Mouse (Mus musculus) cortical plate, adult 2 months (tissue): Measurements from ENCODE around the gene Phf6.

Experiments
- CTCF ChIP-seq: fragments of 200-500 bp; IDR thresholded peaks from 2 replicates; pipeline ENCODE4 v1.5.1; 2011; ENCODE audit warnings: mild to moderate bottlenecking, control low read depth, low read length; ENCODE audit not compliant: insufficient read depth; ENCODE audit errors: extremely low read depth
- POLR2A ChIP-seq: fragments of 200-500 bp; IDR thresholded peaks from 2 replicates; pipeline ENCODE4 v1.6.1; 2011; ENCODE audit warnings: mild to moderate bottlenecking, low read length, control low read depth; ENCODE audit not compliant: insufficient read depth; ENCODE audit errors: extremely low read depth

GRCm38 (mm10) chrX:52981378-52981777 is 69.3 kb downstream of the Phf6 start:
- TF ChIP-seq CTCF (no peak), POLR2A (no peak)
